Mouse (Mus musculus): ENCODE measurements around the gene Ralgps2. TPM values are rescaled to one million over a fixed set of nuclear protein-coding genes. Genes with fewer than 3 reads are reported as not detected.

Gene Ralgps2
- polyA plus RNA-seq, 1 experiment from 2014 or later, result 25.6 TPM

GRCm38 (mm10) chr1:156775983-156776382 lies 163.4 kb downstream of the Ralgps2 start:
- H3K9ac ChIP-seq, result no peak overlapping the region
- no peak overlapping the region for H3K27ac ChIP-seq
- no peaks in the 10 kb centered on the region for H3K9me3 ChIP-seq (replicated peaks)
- peaks cover 3% of the 10 kb centered on the region; the same call in 1 of the 2 replicates for H3K27me3 ChIP-seq (replicated peaks)
- H3K36me3 ChIP-seq, result no peaks in the 10 kb centered on the region
- ATAC-seq, result no peak
- no peak overlapping the region for H3K4me2 ChIP-seq
- WGBS (ENCODE audit: insufficient replicate concordance), result 69% methylated on average over 7 of the region's 7 CpGs
- no peak overlapping the region for H3K4me3 ChIP-seq
- H3K4me1 ChIP-seq, result no peaks in the 10 kb centered on the region

- Histone ChIP-seq H3K27ac (no peak overlapping the region), H3K27me3 (replicated peaks) (peaks cover 3% of the 10 kb centered on the region; the same call in 1 of the 2 replicates), H3K9ac (no peak overlapping the region), H3K4me3 (no peak overlapping the region), H3K9me3 (replicated peaks) (no peaks in the 10 kb centered on the region), H3K4me1 (no peaks in the 10 kb centered on the region), H3K36me3 (no peaks in the 10 kb centered on the region), H3K4me2 (no peak overlapping the region)
- WGBS (ENCODE audit: insufficient replicate concordance), result 68% methylated on average over 4 of the region's 4 CpGs
- ATAC-seq, result no peak
Measured at GRCm38 (mm10) chr1:156775190-156775589, 164.2 kb downstream of the Ralgps2 start.

- Histone ChIP-seq H3K4me1 (no peaks in the 10 kb centered on the region), H3K27ac (no peak overlapping the region), H3K36me3 (no peaks in the 10 kb centered on the region), H3K9ac (no peak overlapping the region), H3K4me3 (no peak overlapping the region), H3K9me3 (replicated peaks) (peaks cover 17% of the 10 kb centered on the region), H3K4me2 (no peak overlapping the region), H3K27me3 (replicated peaks) (peaks cover 3% of the 10 kb centered on the region; the same call in 1 of the 2 replicates)
- no peak for ATAC-seq
- WGBS (ENCODE audit: insufficient replicate concordance), result 80% methylated on average over 10 of the region's 10 CpGs
Measured at GRCm38 (mm10) chr1:156770845-156771244, 168.6 kb downstream of the Ralgps2 start.

- H3K9me3 ChIP-seq (replicated peaks), result peaks cover 19% of the 10 kb centered on the region
- no peak for ATAC-seq
- no peak overlapping the region for H3K27ac ChIP-seq
- no peaks in the 10 kb centered on the region for H3K36me3 ChIP-seq
- peaks cover 3% of the 10 kb centered on the region; the same call in 1 of the 2 replicates for H3K27me3 ChIP-seq (replicated peaks)
- WGBS (ENCODE audit: insufficient replicate concordance), result 71% methylated on average over 18 of the region's 18 CpGs
- H3K9ac ChIP-seq, result no peak overlapping the region
- no peaks in the 10 kb centered on the region for H3K4me1 ChIP-seq
- H3K4me3 ChIP-seq, result no peak overlapping the region
- no peak overlapping the region for H3K4me2 ChIP-seq
Measured at GRCm38 (mm10) chr1:156769621-156770297, 169.7 kb downstream of the Ralgps2 start.

- H3K4me1 ChIP-seq, result no peaks in the 10 kb centered on the region
- peaks cover 3% of the 10 kb centered on the region; the same call in 1 of the 2 replicates for H3K27me3 ChIP-seq (replicated peaks)
- no peak overlapping the region for H3K4me3 ChIP-seq
- peaks cover 22% of the 10 kb centered on the region for H3K9me3 ChIP-seq (replicated peaks)
- no peak overlapping the region for H3K4me2 ChIP-seq
- no peak for ATAC-seq
- no peak overlapping the region for H3K27ac ChIP-seq
- H3K9ac ChIP-seq, result no peak overlapping the region
- no peaks in the 10 kb centered on the region for H3K36me3 ChIP-seq
- WGBS (ENCODE audit: insufficient replicate concordance), result 66% methylated on average over 5 of the region's 5 CpGs
Measured at GRCm38 (mm10) chr1:156769163-156769562, 170.3 kb downstream of the Ralgps2 start.

GRCm38 (mm10) chr1:156765311-156765710 lies 174.1 kb downstream of the Ralgps2 start:
- no peaks in the 10 kb centered on the region for H3K36me3 ChIP-seq
- ATAC-seq, result no peak
- WGBS (ENCODE audit: insufficient replicate concordance), result 74% methylated on average over 3 of the region's 3 CpGs
- H3K9me3 ChIP-seq (replicated peaks), result peaks cover 22% of the 10 kb centered on the region
- no peak overlapping the region for H3K9ac ChIP-seq
- no peak overlapping the region for H3K27ac ChIP-seq
- H3K27me3 ChIP-seq (replicated peaks), result no peaks in the 10 kb centered on the region; the same call in 1 of the 2 replicates
- no peaks in the 10 kb centered on the region for H3K4me1 ChIP-seq
- H3K4me2 ChIP-seq, result no peak overlapping the region
- H3K4me3 ChIP-seq, result no peak overlapping the region

- WGBS (ENCODE audit: insufficient replicate concordance), result 57% methylated on average over 6 of the region's 6 CpGs
- peaks cover 22% of the 10 kb centered on the region for H3K9me3 ChIP-seq (replicated peaks)
- no peaks in the 10 kb centered on the region; the same call in 1 of the 2 replicates for H3K27me3 ChIP-seq (replicated peaks)
- no peak overlapping the region for H3K27ac ChIP-seq
- H3K4me1 ChIP-seq, result no peaks in the 10 kb centered on the region
- no peak for ATAC-seq
- no peak overlapping the region for H3K4me3 ChIP-seq
- H3K9ac ChIP-seq, result no peak overlapping the region
- no peaks in the 10 kb centered on the region for H3K36me3 ChIP-seq
- no peak overlapping the region for H3K4me2 ChIP-seq
Measured at GRCm38 (mm10) chr1:156764584-156764983, 174.8 kb downstream of the Ralgps2 start.

GRCm38 (mm10) chr1:156763280-156763679 lies 176.1 kb downstream of the Ralgps2 start:
- H3K27ac ChIP-seq, result no peak overlapping the region
- no peak overlapping the region for H3K9ac ChIP-seq
- no peaks in the 10 kb centered on the region for H3K4me1 ChIP-seq
- no peak for ATAC-seq
- H3K36me3 ChIP-seq, result no peaks in the 10 kb centered on the region
- peaks cover 22% of the 10 kb centered on the region for H3K9me3 ChIP-seq (replicated peaks)
- H3K4me3 ChIP-seq, result no peak overlapping the region
- no peak overlapping the region for H3K4me2 ChIP-seq
- H3K27me3 ChIP-seq (replicated peaks), result no peaks in the 10 kb centered on the region; the same call in 1 of the 2 replicates
- 80% methylated on average over 6 of the region's 6 CpGs for WGBS (ENCODE audit: insufficient replicate concordance)

GRCm38 (mm10) chr1:156761430-156761801 lies 178.0 kb downstream of the Ralgps2 start:
- H3K4me1 ChIP-seq, result no peaks in the 10 kb centered on the region
- H3K9ac ChIP-seq, result no peak overlapping the region
- 75% methylated on average over 10 of the region's 10 CpGs for WGBS (ENCODE audit: insufficient replicate concordance)
- no peak overlapping the region for H3K4me2 ChIP-seq
- peaks cover 10% of the 10 kb centered on the region for H3K9me3 ChIP-seq (replicated peaks)
- H3K36me3 ChIP-seq, result no peaks in the 10 kb centered on the region
- H3K27me3 ChIP-seq (replicated peaks), result no peaks in the 10 kb centered on the region; the same call in 1 of the 2 replicates
- no peak overlapping the region for H3K27ac ChIP-seq
- H3K4me3 ChIP-seq, result no peak overlapping the region
- ATAC-seq, result no peak

- Histone ChIP-seq H3K9me3 (replicated peaks) (peaks cover 4% of the 10 kb centered on the region; the same call in 1 of the 2 replicates), H3K4me2 (no peak overlapping the region), H3K4me3 (no peak overlapping the region), H3K36me3 (no peaks in the 10 kb centered on the region), H3K4me1 (no peaks in the 10 kb centered on the region), H3K27ac (no peak overlapping the region), H3K27me3 (replicated peaks) (no peaks in the 10 kb centered on the region; the same call in 1 of the 2 replicates), H3K9ac (no peak overlapping the region)
- ATAC-seq, result no peak
- 71% methylated on average over 13 of the region's 13 CpGs for WGBS (ENCODE audit: insufficient replicate concordance)
Measured at GRCm38 (mm10) chr1:156760549-156761429, 178.6 kb downstream of the Ralgps2 start.

GRCm38 (mm10) chr1:156758326-156758725 lies 181.1 kb downstream of the Ralgps2 start:
- peaks cover 4% of the 10 kb centered on the region for H3K27me3 ChIP-seq (replicated peaks)
- no peaks in the 10 kb centered on the region for H3K36me3 ChIP-seq
- no peak overlapping the region for H3K9ac ChIP-seq
- ATAC-seq, result no peak
- H3K9me3 ChIP-seq (replicated peaks), result no peaks in the 10 kb centered on the region
- WGBS (ENCODE audit: insufficient replicate concordance), result 82% methylated on average over 4 of the region's 4 CpGs
- H3K4me2 ChIP-seq, result no peak overlapping the region
- peaks cover 7% of the 10 kb centered on the region; the same call in 1 of the 2 replicates for H3K4me1 ChIP-seq
- no peak overlapping the region for H3K4me3 ChIP-seq
- H3K27ac ChIP-seq, result no peak overlapping the region

Data from liver, embryonic 12.5 days (tissue).